Mouse (Mus musculus) naive thymus-derived CD4-positive, alpha-beta T cell, adult 2 months (primary cell): ENCODE data around the gene Rere.
"Not testable (repeated sequence)": the region's sequence is repeated elsewhere in the genome, so short reads cannot be mapped to it uniquely, and the experiment has no call there.

ENCODE experiments used
- DNase-seq: peaks from one replicate; pipeline ENCODE4 v3.0.0-alpha.2; 2011; ENCODE audit warnings: low read depth

Gene Rere

DNA sequence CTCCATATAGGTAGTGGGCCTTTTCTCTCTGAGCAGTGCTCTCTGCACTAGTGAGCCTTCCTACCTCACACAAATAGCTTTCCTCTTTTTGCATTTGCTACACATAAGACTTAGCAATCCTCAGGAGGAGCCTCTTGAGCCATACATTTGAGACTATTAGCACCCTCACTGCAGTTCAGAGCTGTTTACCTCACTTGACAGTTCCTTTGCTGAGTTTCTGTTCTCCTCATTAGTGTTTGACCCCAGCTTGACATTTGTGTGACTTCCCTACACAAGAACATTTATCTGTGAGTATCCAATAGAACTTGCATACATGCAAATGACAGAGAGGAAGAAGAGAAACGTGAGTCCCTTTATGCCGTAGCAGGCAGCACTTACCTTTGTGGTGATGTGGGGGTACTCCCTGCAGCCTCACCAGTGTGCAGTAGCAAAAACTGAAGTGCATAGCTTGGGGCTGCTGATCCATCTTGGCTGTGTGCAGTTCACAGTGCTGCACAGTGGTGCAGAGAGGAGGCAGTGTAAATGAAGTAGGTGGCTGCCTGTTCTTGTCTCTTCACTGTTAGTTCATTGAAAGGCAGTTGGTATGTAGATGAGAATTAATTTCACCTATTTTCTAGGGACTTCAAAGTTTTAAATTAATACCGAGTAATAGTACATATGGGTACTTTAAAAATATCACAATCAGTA is 227.7 kb downstream of the Rere start:
- no peak for DNase-seq

DNA sequence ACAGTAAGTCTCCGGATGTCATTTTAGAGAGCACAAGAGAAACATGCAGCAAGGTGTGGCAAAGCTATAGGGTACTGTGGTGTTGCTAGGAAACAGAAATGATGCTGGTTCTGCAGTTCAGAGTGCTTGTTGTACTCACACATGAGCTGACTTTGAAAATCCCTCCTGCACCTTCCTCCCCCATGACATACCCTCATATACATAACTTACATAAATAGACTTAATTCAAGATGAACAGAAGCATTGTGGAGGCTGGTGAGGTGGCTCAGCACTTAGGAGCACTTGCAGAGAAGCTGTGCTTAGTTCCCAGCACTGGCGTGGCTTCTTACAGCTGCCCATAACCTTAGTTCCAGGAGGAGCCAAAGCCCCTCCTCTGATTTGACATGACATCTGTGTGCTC is 228.6 kb downstream of the Rere start:
- DNase-seq = no peak

GRCm38 (mm10) chr4:150513387-150513786 is 231.9 kb downstream of the Rere start:
- DNase-seq = peak; percentile 51

- peak; percentile 46 for DNase-seq
These were observed 234.8 kb downstream of the Rere start for GRCm38 (mm10) chr4:150516201-150516600.

DNA sequence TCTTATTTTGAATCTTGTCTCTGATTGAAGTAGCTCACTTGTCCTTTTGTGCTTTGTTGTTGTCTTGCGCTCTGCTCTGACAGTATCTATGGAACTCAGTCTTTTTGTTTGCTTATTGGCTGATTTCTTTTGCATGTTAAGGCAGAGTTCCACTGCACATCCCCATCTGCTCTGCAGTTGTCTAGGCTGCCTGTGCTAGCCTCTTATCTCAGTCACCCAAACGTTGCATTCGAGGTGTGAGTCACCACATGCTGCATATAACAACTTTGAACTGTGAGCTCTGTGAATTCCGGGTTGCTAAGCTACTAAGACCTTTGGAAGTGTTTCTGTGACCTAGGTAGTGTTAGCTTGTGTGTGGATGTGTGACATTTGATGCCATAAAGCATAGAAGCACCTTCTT is 235.9 kb downstream of the Rere start:
- DNase-seq = peak; percentile 79

GRCm38 (mm10) chr4:150518826-150519225 is 237.4 kb downstream of the Rere start:
- peak; percentile 73 for DNase-seq

- DNase-seq = no peak
These were observed 238.6 kb downstream of the Rere start for GRCm38 (mm10) chr4:150520069-150520468.

DNA sequence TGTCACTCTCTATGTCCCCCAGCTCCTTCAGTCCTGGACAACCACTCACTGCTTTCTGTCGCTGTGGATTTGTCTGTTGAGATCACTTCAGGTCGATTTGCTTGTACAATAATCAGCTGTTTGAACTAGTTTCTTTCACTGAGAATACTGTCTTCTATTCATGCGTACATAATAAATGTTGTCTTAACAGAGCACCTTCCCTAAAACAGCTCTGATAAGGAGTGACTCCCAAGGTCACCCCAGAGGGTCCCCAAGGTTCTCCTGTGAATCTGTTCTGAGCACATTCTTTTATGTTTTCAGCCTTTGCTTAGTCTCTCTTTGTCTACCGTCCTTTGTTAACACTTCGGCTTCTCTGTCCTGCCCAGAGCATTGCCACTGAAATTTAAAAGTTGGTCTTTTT is 241.0 kb downstream of the Rere start:
- DNase-seq = no peak

GRCm38 (mm10) chr4:150523351-150523750 is 241.9 kb downstream of the Rere start:
- no peak for DNase-seq

GRCm38 (mm10) chr4:150526269-150526668 is 244.8 kb downstream of the Rere start:
- DNase-seq = no peak

DNA sequence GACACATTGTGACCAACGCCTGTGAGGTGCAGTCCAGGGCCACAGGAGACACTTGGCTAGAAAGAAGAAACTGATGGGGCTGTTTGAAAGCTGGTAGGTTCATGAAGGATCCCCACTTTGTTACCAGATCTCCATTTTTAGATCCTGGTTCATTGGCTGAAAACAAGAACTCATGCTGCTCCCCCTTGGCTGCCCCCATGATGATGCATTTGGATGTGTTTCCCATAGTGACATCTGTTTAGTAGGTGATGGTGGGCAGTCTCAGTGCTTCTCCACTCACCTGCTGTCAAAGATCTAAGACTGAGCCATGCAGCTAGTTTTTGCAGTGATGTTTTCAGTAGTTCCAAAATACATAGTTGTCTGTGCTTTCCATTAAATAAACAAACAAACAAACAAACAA is 247.0 kb downstream of the Rere start:
- no peak for DNase-seq

DNA sequence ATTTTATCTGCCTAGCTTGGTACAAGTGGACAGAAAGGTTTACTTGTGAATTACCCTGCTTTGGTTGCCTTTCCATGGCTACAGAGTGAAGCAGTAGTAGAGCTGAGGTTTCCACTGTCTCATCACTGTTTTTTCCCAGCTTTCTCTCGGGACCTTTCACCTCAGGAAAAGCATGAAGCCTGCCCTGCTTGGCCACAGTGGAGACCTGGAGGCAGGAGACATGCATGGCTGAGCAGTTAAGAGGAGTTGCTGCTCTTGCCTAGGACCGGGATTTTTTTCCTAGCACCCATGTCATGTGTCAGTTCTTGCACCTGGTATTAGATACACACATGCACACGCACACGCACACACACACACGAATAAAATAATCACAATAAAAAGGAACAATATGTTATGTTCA is 247.4 kb downstream of the Rere start:
- no peak for DNase-seq

DNA sequence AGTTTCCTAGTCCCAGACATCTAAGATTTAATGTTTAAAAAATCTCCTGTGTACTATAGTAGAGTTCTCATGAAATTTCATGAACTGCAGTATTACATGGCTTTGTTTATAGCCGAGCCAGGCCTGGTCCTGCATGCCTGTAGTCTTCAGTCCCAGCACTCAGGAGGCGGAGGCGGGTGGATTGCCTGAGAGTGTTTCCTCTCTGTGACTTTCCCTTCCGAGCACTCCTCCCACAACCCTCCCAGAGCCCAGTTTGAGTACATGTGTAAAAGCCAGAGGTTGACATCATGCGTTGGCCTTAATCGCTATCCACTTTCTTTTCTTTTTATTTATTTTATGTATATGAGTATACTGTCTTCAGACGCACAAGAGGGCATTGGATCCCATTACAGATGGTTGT is 250.4 kb downstream of the Rere start:
- DNase-seq = no peak

- DNase-seq = no peak
These were observed 255.5 kb downstream of the Rere start for GRCm38 (mm10) chr4:150536821-150537510.

GRCm38 (mm10) chr4:150539846-150540245 is 258.4 kb downstream of the Rere start:
- DNase-seq = peak; percentile 79

DNA sequence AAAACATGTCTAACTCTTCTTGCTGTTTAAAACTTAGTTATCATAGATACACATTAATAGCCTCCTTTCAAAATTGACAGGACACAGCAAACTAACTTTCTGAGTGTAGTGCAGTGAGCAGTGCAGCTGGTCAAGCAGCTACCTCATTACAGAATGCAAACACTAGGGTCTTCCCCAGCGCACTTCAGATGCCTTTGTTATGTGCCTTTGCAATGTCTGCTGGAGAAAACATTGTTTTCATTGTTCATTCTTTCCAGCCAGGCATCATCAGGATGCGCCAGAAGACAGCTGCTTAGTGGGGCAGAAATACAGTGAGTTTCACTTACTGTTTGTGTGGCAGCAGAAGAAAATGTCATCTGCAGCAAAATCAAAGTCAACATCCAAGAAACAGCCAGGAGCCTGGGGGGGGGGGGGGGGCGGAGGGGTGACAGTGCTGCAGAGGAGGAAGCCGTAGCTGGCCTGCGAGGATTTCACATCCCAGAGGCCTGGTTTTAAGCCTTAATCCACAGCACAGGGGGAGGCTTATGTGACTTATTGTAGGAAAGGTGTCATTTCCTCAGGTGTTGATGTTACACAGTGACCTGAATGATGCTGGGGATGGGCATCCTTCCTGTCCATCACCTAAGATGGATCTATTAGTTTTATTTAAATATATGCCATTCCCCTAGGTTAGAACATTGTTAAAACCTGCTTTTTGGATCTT is 259.1 kb downstream of the Rere start:
- peak; percentile 55 for DNase-seq

DNA sequence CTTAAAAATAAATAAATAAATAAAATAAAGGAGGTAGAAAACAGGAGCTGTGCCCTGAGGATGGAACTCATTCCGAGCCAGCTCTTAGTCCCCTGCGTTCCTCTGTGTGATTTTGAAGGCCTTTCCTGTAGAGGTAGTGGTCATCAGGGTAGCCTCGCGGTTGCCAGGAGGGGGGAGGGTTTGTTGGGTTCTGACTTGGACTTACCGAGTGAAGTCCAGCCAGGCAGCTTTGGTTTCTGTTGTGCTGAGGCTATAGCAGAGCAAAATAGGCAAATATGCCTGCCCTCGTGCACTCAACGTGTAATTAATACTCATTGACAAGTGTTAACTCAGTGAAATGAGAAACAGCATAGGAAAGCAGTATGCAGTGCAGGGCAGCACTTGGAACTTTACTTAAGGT is 262.8 kb downstream of the Rere start:
- no peak for DNase-seq

GRCm38 (mm10) chr4:150544652-150545258 is 263.3 kb downstream of the Rere start:
- DNase-seq = peak; percentile 89

DNA sequence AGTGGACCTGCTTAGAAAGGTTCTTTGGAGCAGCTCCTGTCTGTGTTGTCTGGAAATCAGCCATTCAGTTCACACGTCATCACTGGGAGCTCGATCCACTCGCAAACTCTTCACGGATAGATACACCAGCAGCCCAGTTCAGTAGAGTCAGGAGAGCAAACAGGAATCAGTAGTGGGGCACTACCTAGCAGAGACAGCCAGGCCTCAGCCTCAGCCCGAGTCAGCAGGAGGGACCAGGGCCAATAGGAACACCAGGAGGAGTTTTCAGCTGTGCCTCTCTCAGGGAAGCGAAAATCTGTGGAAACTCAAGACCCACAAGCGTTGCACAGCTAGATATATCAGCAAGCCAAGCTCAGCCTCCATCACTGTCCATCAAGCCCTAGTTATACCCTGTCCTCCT is 264.3 kb downstream of the Rere start:
- DNase-seq = no peak

GRCm38 (mm10) chr4:150546296-150546695 is 264.9 kb downstream of the Rere start:
- not testable (repeated sequence) for DNase-seq

DNA sequence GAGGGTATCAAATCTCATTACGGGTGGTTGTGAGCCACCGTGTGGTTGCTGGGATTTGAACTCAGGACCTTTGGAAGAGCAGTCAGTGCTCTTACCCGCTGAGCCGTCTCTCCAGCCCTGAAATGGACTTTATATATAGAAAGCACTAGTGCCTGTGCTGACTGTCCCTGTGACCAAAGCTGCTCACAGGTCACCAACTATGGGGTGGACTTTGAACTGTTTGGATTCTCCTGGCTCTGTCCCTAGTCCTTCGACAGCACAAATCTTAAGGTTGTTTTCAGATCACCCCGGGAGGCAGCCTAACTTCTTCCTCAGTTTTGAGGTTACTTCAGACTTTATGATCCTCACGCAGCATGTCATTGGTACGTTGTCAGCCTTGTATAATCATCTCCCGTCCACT is 267.9 kb downstream of the Rere start:
- no peak for DNase-seq

- no peak for DNase-seq
These were observed 268.7 kb downstream of the Rere start for GRCm38 (mm10) chr4:150549989-150550716.
